Mouse (Mus musculus) embryonic facial prominence, embryonic 12.5 days (tissue): ENCODE results near the gene Cemip. TPM values are rescaled to one million over a fixed set of nuclear protein-coding genes. Genes with fewer than 3 reads are reported as not detected.
"Not testable (repeated sequence)": the region's sequence is repeated elsewhere in the genome, so short reads cannot be mapped to it uniquely, and the experiment has no call there.

Experiments
- ATAC-seq: fragments of 200-750 bp; cut with Nextera tagmentation; 2 replicates; pipeline ENCODE4 v1.8.0; 2017; ENCODE audit not compliant: insufficient number of reproducible peaks, insufficient read depth, low FRiP score, low TSS enrichment
- H3K27ac ChIP-seq: fragments of 300-500 bp; sonication (generic); 2 replicates; pipeline ENCODE4 v1.5.1; 2016; ENCODE audit warnings: mild to moderate bottlenecking
- H3K27me3 ChIP-seq: fragments of 300-500 bp; sonication (generic); 2 replicates; pipeline ENCODE4 v1.6.1; 2016; ENCODE audit warnings: mild to moderate bottlenecking, moderate library complexity
- H3K36me3 ChIP-seq: fragments of 300-500 bp; sonication (generic); 2 replicates; pipeline ENCODE4 v1.6.1; 2016; ENCODE audit warnings: mild to moderate bottlenecking
- H3K4me1 ChIP-seq: fragments of 300-500 bp; sonication (generic); 2 replicates; pipeline ENCODE4 v1.6.1; 2016
- H3K4me2 ChIP-seq: fragments of 300-500 bp; sonication (generic); replicated peaks from 2 replicates; pipeline ENCODE4 v1.6.1; 2016; ENCODE audit warnings: mild to moderate bottlenecking, moderate library complexity
- H3K4me3 ChIP-seq: fragments of 300-500 bp; sonication (generic); 2 replicates; pipeline ENCODE4 v1.5.1; 2016; ENCODE audit warnings: mild to moderate bottlenecking
- H3K9ac ChIP-seq: fragments of 300-500 bp; sonication (generic); 2 replicates; pipeline ENCODE4 v1.6.1; 2016; ENCODE audit warnings: mild to moderate bottlenecking, moderate library complexity
- H3K9me3 ChIP-seq: fragments of 300-500 bp; sonication (generic); 2 replicates; pipeline ENCODE4 v1.6.1; 2016; ENCODE audit warnings: mild to moderate bottlenecking, moderate library complexity
- WGBS: fragments of 180-500 bp; shearing (Covaris S2); methylation state at CpG from one replicate; pipeline ENCODE4 v1.1.7; 2016; 5-methylcytosine and 5-hydroxymethylcytosine counted together
- polyA plus RNA-seq: library from polyadenylated mRNA; unstranded; fragments of >200 nt; fragmentation: Nextera tagmentation; extraction: Ambion mirVana; gene quantifications from 2 replicates; pipeline ENCODE4 v1.2.1, GENCODE M21; 2016

Gene Cemip
- polyA plus RNA-seq, 1 experiment from 2014 or later = 1.0 TPM

- no peak overlapping the region for H3K9ac ChIP-seq
- no peaks in the 10 kb centered on the region for H3K9me3 ChIP-seq
- no peaks in the 10 kb centered on the region for H3K27me3 ChIP-seq
- WGBS = 81% methylated on average over 3 of the region's 3 CpGs
- H3K4me2 ChIP-seq = no peak overlapping the region
- H3K36me3 ChIP-seq = peaks cover 50% of the 10 kb centered on the region
- no peak overlapping the region for H3K27ac ChIP-seq
- no peak for ATAC-seq
- H3K4me3 ChIP-seq = no peak overlapping the region
- no peaks in the 10 kb centered on the region for H3K4me1 ChIP-seq
Observed at GRCm38 (mm10) chr7:83900519-83900918, 185.8 kb downstream of the Cemip start.

GRCm38 (mm10) chr7:83898267-83898666 is 188.0 kb downstream of the Cemip start:
- H3K36me3 ChIP-seq = peaks cover 52% of the 10 kb centered on the region
- no peak overlapping the region for H3K27ac ChIP-seq
- no peaks in the 10 kb centered on the region for H3K27me3 ChIP-seq
- H3K4me3 ChIP-seq = no peak overlapping the region
- no peak for ATAC-seq
- H3K9me3 ChIP-seq = no peaks in the 10 kb centered on the region
- H3K9ac ChIP-seq = no peak overlapping the region
- 92% methylated on average over 11 of the region's 11 CpGs for whole genome bisulfite sequencing
- H3K4me1 ChIP-seq = peaks cover 7% of the 10 kb centered on the region
- no peak overlapping the region for H3K4me2 ChIP-seq

DNA sequence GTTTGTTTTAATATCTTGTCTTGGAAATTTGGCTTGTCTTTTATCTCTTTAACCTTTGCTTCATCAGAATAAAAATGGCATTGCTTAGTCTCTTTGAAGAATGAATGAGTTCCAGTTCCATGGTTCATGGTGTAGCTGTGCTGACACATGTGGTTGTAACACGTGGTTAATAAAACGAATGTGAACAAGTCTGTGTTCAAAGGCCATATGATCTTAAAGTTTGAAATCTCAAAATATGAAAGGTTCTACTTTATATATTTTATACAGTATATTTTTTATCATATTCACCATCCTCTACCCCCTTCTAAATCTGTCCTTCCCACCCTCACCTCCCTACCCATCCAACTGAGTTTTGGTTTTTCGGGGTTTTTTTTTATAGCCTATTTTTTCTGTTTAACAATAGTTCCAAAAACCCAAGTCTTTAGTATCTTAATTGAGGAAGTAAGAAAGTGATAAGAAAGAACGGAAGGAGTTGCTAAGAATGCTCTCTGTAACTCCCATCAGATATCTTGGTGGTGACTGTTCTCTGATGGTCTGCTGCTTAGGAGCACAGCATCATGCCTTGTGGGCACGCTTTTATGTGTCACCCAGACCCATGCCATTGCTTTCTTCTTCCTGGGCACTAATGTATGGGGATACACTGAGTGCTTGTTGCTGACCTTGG is 190.1 kb downstream of the Cemip start:
- Histone ChIP-seq H3K9me3 (no peaks in the 10 kb centered on the region), H3K36me3 (peaks cover 47% of the 10 kb centered on the region), H3K4me1 (peaks cover 11% of the 10 kb centered on the region), H3K4me3 (no peak overlapping the region), H3K27ac (no peak overlapping the region), H3K9ac (no peak overlapping the region), H3K27me3 (no peaks in the 10 kb centered on the region), H3K4me2 (no peak overlapping the region)
- 93% methylated on average over 5 of the region's 5 CpGs for WGBS
- ATAC-seq = no peak

DNA sequence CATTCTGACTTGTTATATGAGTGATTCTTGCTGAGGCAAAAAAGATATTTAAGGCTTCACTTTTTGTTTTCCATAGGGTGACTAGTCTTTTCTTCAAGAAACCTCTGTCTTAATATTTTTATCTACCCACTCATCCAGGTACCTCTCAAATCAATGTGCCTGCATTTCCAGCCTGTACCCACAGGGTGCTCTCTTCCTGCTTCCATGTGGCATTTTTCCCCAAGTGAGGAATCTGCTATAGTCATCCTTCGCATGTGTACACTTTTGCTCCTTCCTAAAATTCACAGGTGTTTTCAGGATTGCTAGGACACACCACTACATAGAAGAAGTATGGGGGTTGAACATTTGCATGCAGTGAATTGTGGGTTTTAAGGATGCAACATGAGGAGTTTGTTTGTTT is 192.0 kb downstream of the Cemip start:
- Histone ChIP-seq H3K4me2 (no peak overlapping the region; the same call in 1 of the 2 replicates), H3K4me3 (no peak overlapping the region), H3K27me3 (no peaks in the 10 kb centered on the region), H3K36me3 (peaks cover 33% of the 10 kb centered on the region), H3K9me3 (no peaks in the 10 kb centered on the region), H3K4me1 (peaks cover 11% of the 10 kb centered on the region), H3K27ac (no peak overlapping the region), H3K9ac (no peak overlapping the region)
- 98% methylated on average over 1 of the region's 1 CpGs for WGBS
- ATAC-seq = no peak

- H3K4me3 ChIP-seq = peak overlapping the region; percentile 78
- no peaks in the 10 kb centered on the region for H3K27me3 ChIP-seq
- H3K9me3 ChIP-seq = no peaks in the 10 kb centered on the region
- WGBS = 0% methylated on average over 21 of the region's 21 CpGs
- H3K27ac ChIP-seq = peak overlapping the region; percentile 89
- peaks cover 13% of the 10 kb centered on the region for H3K36me3 ChIP-seq
- peaks cover 11% of the 10 kb centered on the region for H3K4me1 ChIP-seq
- H3K4me2 ChIP-seq = peak overlapping the region; percentile 78
- H3K9ac ChIP-seq = peak overlapping the region; percentile 83
- ATAC-seq = peak; percentile 47
Observed at GRCm38 (mm10) chr7:83892333-83892669, 194.0 kb downstream of the Cemip start.

- H3K9me3 ChIP-seq = no peaks in the 10 kb centered on the region
- 3% methylated on average over 43 of the region's 44 CpGs for WGBS
- peaks cover 11% of the 10 kb centered on the region for H3K4me1 ChIP-seq
- no peaks in the 10 kb centered on the region for H3K27me3 ChIP-seq
- peak overlapping the region; percentile 83 for H3K9ac ChIP-seq
- peak overlapping the region; percentile 78 for H3K4me2 ChIP-seq
- H3K36me3 ChIP-seq = peaks cover 10% of the 10 kb centered on the region
- peak; percentile 97 for ATAC-seq
- peak overlapping the region; percentile 78 for H3K4me3 ChIP-seq
- peak overlapping the region; percentile 89 for H3K27ac ChIP-seq
Observed at GRCm38 (mm10) chr7:83891433-83892332, 194.6 kb downstream of the Cemip start.

- ATAC-seq, H3K4me2 ChIP-seq, H3K9me3 ChIP-seq, H3K4me3 ChIP-seq, H3K27me3 ChIP-seq, H3K9ac ChIP-seq, H3K36me3 ChIP-seq, H3K27ac ChIP-seq: not testable (repeated sequence)
- peaks cover 11% of the 10 kb centered on the region for H3K4me1 ChIP-seq
- 80% methylated on average over 5 of the region's 5 CpGs for WGBS
Observed at GRCm38 (mm10) chr7:83889946-83890345, 196.4 kb downstream of the Cemip start.

GRCm38 (mm10) chr7:83889383-83889782 is 196.9 kb downstream of the Cemip start:
- Histone ChIP-seq H3K4me1 (peaks cover 11% of the 10 kb centered on the region), H3K4me3 (no peak overlapping the region), H3K27ac (no peak overlapping the region), H3K27me3 (no peaks in the 10 kb centered on the region), H3K9me3 (no peaks in the 10 kb centered on the region), H3K9ac (no peak overlapping the region), H3K36me3 (no peaks in the 10 kb centered on the region), H3K4me2 (no peak overlapping the region)
- no peak for ATAC-seq
- 46% methylated on average over 3 of the region's 3 CpGs for WGBS

DNA sequence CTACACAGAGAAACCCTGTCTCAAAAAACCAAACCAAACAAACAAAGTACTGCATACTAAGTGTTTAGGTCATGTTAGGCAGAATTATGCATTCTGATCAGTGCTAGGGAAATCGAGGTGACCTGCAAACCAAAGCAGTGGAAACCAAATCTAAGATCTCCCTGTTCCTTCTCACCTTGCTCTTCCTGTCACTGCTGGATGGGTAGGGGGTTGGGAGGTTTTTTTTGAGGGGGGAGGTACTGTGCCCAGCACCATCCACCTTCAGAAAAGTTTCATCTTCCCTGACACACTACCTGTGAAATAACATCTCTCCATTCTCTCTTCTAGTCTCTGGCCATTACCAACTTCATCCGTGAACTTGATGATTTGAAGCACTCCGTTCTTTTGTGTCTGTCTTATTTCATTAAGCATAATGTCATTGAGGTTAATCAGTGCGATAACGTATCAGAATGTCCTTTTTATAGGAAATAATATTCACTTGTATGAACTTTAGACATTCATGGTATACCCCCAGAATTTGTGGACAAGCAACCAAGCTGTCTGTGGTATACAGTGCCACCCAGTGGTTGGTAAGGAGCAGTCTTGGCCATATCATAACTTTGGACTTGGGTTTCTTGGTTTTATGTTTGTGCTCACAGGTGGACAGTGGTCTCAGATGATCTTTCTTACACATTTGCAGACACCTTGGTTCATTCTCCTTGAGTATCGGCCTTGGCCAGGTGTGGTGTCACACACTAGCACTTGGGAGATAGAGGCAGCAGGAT is 199.8 kb downstream of the Cemip start:
- Histone ChIP-seq H3K9ac (no peak overlapping the region), H3K4me2 (no peak overlapping the region), H3K36me3 (peaks cover 11% of the 10 kb centered on the region), H3K9me3 (no peaks in the 10 kb centered on the region), H3K27me3 (no peaks in the 10 kb centered on the region), H3K27ac (no peak overlapping the region), H3K4me3 (no peak overlapping the region), H3K4me1 (peaks cover 13% of the 10 kb centered on the region)
- ATAC-seq = no peak
- 92% methylated on average over 6 of the region's 6 CpGs for WGBS

GRCm38 (mm10) chr7:83885835-83886234 is 200.5 kb downstream of the Cemip start:
- H3K9ac ChIP-seq = no peak overlapping the region
- WGBS = 89% methylated on average over 4 of the region's 4 CpGs
- no peak for ATAC-seq
- H3K4me1 ChIP-seq = peaks cover 20% of the 10 kb centered on the region
- no peaks in the 10 kb centered on the region for H3K27me3 ChIP-seq
- peaks cover 11% of the 10 kb centered on the region for H3K36me3 ChIP-seq
- H3K27ac ChIP-seq = no peak overlapping the region
- H3K9me3 ChIP-seq = no peaks in the 10 kb centered on the region
- H3K4me3 ChIP-seq = no peak overlapping the region
- H3K4me2 ChIP-seq = no peak overlapping the region

GRCm38 (mm10) chr7:83884921-83885532 is 201.3 kb downstream of the Cemip start:
- Histone ChIP-seq H3K27ac (peak overlapping the region; percentile 97), H3K9ac (peak overlapping the region; percentile 96), H3K36me3 (peaks cover 11% of the 10 kb centered on the region), H3K4me2 (peak overlapping the region; percentile 91), H3K9me3 (no peaks in the 10 kb centered on the region), H3K27me3 (no peaks in the 10 kb centered on the region), H3K4me1 (peaks cover 27% of the 10 kb centered on the region), H3K4me3 (peak overlapping the region; percentile 86)
- ATAC-seq = no peak
- WGBS = 36% methylated on average over 6 of the region's 6 CpGs
